Mouse (Mus musculus): ENCODE data around the gene Sh3pxd2a.

- no peak for TF ChIP-seq CTCF (IDR thresholded peaks at IDR 0.05)
- TF ChIP-seq EP300 (IDR thresholded peaks at IDR 0.05; ENCODE audit: insufficient read depth, low read depth, low read length), result no peak
- no peak for TF ChIP-seq POLR2A (IDR thresholded peaks at IDR 0.05; ENCODE audit: insufficient read depth, low read depth, low read length)
Measured at GRCm38 (mm10) chr19:47210432-47210831, 253.8 kb downstream of the Sh3pxd2a start.

Data from heart, adult 2 months (tissue).